Mouse (Mus musculus): ENCODE results near the gene Mcoln2. TPM values are rescaled to one million over a fixed set of nuclear protein-coding genes. Genes with fewer than 3 reads are reported as not detected.
"Not testable (repeated sequence)": the region's sequence is repeated elsewhere in the genome, so short reads cannot be mapped to it uniquely, and the experiment has no call there.

Gene Mcoln2
- polyA plus RNA-seq, 1 experiment: 0.89 TPM

DNA sequence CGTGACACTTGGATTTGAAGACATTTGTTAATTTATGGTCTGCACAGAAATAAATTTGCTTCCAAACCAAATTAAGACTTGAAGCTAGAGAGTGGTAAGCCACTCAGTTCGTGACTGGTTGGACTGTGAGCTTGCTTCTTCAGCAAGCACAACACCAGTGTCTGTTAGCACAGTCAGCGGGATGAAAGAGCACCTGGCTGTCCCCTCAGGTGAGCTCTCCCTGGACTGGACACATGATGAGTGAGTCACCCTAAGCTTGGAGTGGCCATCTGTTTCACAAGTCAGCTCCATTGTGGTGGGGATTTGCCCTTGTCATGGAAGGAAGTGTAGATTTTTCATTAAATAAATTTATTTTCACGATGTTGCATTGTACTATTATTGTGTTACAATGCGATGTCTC lies 45.5 kb downstream of the Mcoln2 start:
- TF ChIP-seq POLR2A (IDR thresholded peaks at IDR 0.05; ENCODE audit: borderline replicate concordance, extremely low read depth, low read depth, low read length): no peak
- TF ChIP-seq CTCF (IDR thresholded peaks at IDR 0.05; ENCODE audit: insufficient read depth, low read length): no peak
- Histone ChIP-seq H3K4me1 (ENCODE audit: control insufficient read depth, insufficient read depth, low read length) (no peaks in the 10 kb centered on the region), H3K4me3 (replicated peaks; ENCODE audit: extremely low read depth, low read depth, low read length) (no peak overlapping the region)
- DNase-seq: no peak
- WGBS: 88% methylated on average over 5 of the region's 5 CpGs

DNA sequence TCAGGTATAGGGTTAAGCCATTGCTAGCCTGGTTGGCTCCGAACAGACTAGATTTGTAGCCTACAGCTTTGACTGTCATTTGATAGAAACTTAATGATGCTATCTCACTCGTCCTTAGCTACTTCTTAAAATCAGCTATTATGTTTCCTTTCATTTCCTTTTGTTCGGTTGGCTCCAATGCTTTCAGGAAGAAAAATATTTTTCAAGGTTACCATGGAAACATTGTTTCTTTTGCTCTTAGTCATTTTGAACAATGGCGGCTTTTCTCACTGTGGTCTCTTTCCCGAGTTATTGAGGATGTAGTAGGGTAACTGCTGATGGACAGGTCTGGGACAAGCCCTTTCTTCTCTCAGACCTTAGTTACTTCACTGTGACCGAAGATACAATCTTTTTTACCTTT lies 46.7 kb downstream of the Mcoln2 start:
- no peak for TF ChIP-seq CTCF (IDR thresholded peaks at IDR 0.05; ENCODE audit: insufficient read depth, low read length)
- TF ChIP-seq POLR2A (IDR thresholded peaks at IDR 0.05; ENCODE audit: borderline replicate concordance, extremely low read depth, low read depth, low read length): no peak
- WGBS: 36% methylated on average over 6 of the region's 6 CpGs
- DNase-seq: no peak
- H3K4me1 ChIP-seq (ENCODE audit: control insufficient read depth, insufficient read depth, low read length): no peaks in the 10 kb centered on the region
- no peak overlapping the region for H3K4me3 ChIP-seq (replicated peaks; ENCODE audit: extremely low read depth, low read depth, low read length)

DNA sequence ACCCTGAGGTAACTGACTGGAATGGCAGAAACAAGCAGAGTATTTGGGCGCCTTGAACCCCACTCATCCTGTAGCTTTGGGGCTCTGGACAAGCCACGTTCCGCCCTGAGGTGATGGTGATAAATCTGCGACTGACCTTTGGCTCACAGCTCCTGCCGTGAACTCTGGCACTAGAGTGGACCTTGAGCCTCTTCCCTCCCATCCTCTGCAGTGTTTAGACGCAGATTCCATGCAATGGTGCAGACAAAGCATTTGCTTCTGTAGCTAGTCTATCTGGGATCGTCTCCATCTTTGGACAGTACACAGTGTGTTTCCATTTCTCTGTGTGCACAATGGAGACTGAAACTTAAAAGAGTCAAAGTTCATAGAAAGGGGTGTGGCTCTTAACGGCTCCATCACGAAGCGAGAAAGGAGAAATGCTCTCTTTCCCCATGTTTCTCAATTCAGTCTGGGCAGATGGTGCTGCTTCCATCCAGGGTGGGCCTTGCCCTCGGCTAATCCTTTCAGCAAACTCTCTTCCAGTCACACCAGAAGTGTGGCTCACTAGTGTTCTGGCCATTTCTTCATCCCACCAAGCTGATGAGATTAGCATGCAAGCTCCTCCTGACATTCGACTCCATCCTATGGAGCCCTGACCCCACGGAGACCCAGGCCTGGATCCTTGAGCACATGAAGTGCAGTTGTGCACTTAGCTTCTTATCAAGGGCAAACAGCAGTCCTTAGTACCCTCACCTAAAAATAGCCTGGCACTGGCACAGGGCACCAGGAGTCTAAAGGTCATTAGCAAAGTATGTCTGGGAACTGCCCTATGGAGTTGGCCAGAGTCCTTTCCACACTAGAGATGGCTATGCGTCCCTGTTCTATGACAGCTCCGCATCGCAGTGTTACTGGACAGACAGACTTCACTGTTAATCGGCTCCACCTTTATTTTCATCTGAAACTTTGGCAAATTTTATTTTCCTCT lies 47.4 kb downstream of the Mcoln2 start:
- no peak overlapping the region for H3K4me3 ChIP-seq (replicated peaks; ENCODE audit: extremely low read depth, low read depth, low read length)

DNA sequence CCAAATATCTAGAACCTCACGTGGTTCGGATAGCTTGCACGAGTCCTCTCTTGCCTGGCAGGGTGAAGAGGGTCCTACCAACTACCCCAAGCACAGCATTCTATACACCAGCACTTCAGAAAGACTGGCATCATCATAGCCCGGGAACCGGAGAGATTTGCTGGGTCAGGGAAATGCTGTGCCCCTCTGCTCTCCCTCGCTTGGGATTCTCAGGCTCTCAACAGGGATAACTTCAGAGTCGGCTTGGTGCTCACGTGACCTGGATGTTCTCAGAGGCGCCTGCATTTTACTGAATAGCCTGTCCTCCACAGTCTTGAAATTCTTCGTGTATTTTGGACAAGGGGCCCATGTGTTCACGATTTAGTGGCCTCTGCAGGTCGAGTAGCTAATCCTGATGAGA lies 48.2 kb downstream of the Mcoln2 start:
- WGBS: 78% methylated on average over 12 of the region's 12 CpGs
- no peak overlapping the region for H3K4me3 ChIP-seq (replicated peaks; ENCODE audit: extremely low read depth, low read depth, low read length)
- no peaks in the 10 kb centered on the region for H3K4me1 ChIP-seq (ENCODE audit: control insufficient read depth, insufficient read depth, low read length)
- no peak for TF ChIP-seq CTCF (IDR thresholded peaks at IDR 0.05; ENCODE audit: insufficient read depth, low read length)
- TF ChIP-seq POLR2A (IDR thresholded peaks at IDR 0.05; ENCODE audit: borderline replicate concordance, extremely low read depth, low read depth, low read length): no peak
- DNase-seq: no peak

More for the DNA sequence above, 47.4 kb downstream of the Mcoln2 start:
- H3K4me1 ChIP-seq (ENCODE audit: control insufficient read depth, insufficient read depth, low read length): no peaks in the 10 kb centered on the region
- DNase-seq: no peak
- 74% methylated on average over 17 of the region's 17 CpGs for WGBS
- TF ChIP-seq POLR2A (IDR thresholded peaks at IDR 0.05; ENCODE audit: borderline replicate concordance, extremely low read depth, low read depth, low read length) (no peak), CTCF (IDR thresholded peaks at IDR 0.05; ENCODE audit: insufficient read depth, low read length) (no peak)

DNA sequence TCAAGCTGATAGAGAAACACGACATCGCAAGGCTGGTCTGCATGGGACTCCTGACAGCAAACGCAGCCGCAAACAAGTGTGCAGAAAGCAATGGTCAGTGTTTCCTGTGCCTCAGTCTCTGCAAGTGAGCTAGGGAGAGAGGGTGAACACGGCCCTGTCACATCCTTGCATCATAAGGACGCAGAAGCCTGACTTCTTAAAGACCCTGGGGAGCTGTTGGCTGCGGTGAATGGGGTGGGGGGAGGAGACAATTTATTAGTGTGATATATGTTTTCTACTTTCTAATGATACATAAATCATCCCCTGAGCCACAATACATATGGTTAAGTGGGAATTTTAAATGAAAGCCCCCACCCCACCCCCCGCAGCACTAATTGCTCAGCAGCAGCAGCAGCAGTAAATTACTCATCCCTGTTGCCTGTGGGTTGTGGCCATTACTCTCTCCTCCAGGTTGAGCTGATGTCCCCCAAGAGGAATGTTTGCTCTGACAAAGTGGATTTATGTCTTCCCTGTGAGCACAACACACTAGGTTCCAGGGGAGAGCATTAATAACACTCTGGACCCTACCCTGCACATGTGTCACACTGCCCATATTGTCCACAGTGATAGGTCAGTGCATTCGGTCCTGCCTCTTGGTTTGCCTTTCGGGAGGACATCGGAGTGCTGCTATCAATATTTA lies 49.3 kb downstream of the Mcoln2 start:
- no peaks in the 10 kb centered on the region for H3K4me1 ChIP-seq (ENCODE audit: control insufficient read depth, insufficient read depth, low read length)
- no peak overlapping the region for H3K4me3 ChIP-seq (replicated peaks; ENCODE audit: extremely low read depth, low read depth, low read length)
- TF ChIP-seq CTCF (IDR thresholded peaks at IDR 0.05; ENCODE audit: insufficient read depth, low read length): no peak
- no peak for TF ChIP-seq POLR2A (IDR thresholded peaks at IDR 0.05; ENCODE audit: borderline replicate concordance, extremely low read depth, low read depth, low read length)
- DNase-seq: no peak
- 75% methylated on average over 11 of the region's 11 CpGs for WGBS

DNA sequence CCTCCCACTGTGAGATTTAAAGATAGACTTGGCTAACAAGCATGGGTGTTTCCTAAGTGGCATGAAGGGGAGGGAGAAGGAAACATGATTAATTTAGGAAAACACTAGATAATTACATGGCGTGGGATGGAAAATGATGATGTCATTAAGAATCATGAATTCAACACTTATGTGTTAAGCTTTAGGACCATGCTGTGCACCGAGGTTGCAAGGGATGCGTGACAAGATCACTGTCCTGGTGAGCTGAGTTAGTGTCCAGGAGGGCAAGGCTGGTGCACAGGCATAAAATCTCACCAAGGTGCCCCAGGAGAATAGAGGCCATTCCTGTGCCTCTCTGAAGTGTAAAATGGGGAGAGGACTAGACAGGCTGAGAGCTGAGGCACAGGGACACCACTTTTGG lies 49.9 kb downstream of the Mcoln2 start:
- Histone ChIP-seq H3K4me1 (ENCODE audit: control insufficient read depth, insufficient read depth, low read length) (no peaks in the 10 kb centered on the region), H3K4me3 (replicated peaks; ENCODE audit: extremely low read depth, low read depth, low read length) (no peak overlapping the region)
- TF ChIP-seq POLR2A (IDR thresholded peaks at IDR 0.05; ENCODE audit: borderline replicate concordance, extremely low read depth, low read depth, low read length): no peak
- TF ChIP-seq CTCF (IDR thresholded peaks at IDR 0.05; ENCODE audit: insufficient read depth, low read length): no peak
- 76% methylated on average over 3 of the region's 3 CpGs for WGBS
- no peak for DNase-seq

DNA sequence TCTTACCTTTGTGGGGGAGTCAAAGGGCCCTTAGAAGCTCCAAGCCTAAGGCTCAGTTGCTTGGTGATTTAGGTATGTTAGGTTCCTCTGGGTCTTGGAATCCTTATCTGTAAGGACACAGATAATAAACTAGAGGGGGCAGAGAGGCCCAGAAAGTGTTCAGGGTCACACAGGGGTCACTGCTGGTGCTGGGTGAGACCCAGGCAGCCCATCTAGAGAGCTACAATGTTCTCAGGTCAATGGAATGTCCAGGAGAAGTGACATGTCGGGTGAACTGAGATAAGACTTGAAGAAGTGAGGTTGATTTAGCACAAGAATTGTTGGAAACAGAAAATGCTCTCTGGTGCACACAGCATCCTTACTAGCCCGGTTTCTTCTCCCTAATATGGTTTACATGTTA lies 54.7 kb downstream of the Mcoln2 start:
- TF ChIP-seq CTCF (IDR thresholded peaks at IDR 0.05; ENCODE audit: insufficient read depth, low read length): no peak
- H3K4me1 ChIP-seq (ENCODE audit: control insufficient read depth, insufficient read depth, low read length): no peaks in the 10 kb centered on the region
- WGBS: 25% methylated on average over 2 of the region's 2 CpGs
- no peak overlapping the region for H3K4me3 ChIP-seq (replicated peaks; ENCODE audit: extremely low read depth, low read depth, low read length)
- no peak for DNase-seq

DNA sequence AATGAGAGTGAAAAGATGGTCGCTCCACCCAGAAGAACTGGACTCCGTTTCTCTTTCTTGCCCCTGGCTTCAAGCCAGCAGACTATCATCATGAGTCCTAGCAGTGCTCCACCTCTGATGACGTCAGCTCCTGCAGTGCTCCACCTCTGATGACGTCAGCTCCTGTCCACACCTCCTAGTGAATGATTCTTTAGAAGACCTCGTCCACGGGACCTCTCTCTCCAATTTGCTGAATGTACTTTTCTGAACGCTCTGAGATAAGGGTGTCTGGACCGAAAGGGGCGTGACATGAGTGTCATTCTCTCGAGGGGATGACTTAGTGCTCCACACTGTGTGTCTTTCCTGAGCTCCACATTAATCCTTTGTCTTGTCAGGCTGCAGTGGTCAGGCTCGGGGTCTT lies 55.7 kb downstream of the Mcoln2 start:
- Histone ChIP-seq H3K4me3 (replicated peaks; ENCODE audit: extremely low read depth, low read depth, low read length) (no peak overlapping the region), H3K4me1 (ENCODE audit: control insufficient read depth, insufficient read depth, low read length) (no peaks in the 10 kb centered on the region)
- WGBS: 35% methylated on average over 11 of the region's 11 CpGs
- TF ChIP-seq POLR2A (IDR thresholded peaks at IDR 0.05; ENCODE audit: borderline replicate concordance, extremely low read depth, low read depth, low read length) (no peak), CTCF (IDR thresholded peaks at IDR 0.05; ENCODE audit: insufficient read depth, low read length) (no peak)
- DNase-seq: no peak

DNA sequence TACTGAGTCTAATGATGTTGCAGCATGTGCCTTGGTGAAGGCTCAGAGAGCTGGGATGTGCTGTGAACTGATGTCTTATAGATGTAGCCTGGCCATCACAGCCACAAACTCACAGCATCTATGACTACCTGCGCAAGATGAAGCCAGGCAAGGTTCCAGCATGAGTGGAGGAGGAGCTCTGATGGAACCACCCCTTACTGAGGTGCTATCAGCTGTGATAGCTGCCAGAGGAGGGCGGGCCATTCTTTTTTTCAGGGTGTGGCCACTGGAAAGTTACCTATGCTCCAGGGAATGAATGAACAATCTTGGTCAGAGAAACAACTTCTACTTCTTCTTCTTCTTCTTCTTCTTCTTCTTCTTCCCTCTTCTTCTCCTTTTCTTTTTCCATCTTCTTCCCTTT lies 57.0 kb downstream of the Mcoln2 start:
- WGBS: 92% methylated on average over 2 of the region's 2 CpGs
- Histone ChIP-seq H3K4me3 (replicated peaks; ENCODE audit: extremely low read depth, low read depth, low read length) (no peak overlapping the region), H3K4me1 (ENCODE audit: control insufficient read depth, insufficient read depth, low read length) (no peaks in the 10 kb centered on the region)
- no peak for TF ChIP-seq POLR2A (IDR thresholded peaks at IDR 0.05; ENCODE audit: borderline replicate concordance, extremely low read depth, low read depth, low read length)
- no peak for TF ChIP-seq CTCF (IDR thresholded peaks at IDR 0.05; ENCODE audit: insufficient read depth, low read length)
- no peak for DNase-seq

DNA sequence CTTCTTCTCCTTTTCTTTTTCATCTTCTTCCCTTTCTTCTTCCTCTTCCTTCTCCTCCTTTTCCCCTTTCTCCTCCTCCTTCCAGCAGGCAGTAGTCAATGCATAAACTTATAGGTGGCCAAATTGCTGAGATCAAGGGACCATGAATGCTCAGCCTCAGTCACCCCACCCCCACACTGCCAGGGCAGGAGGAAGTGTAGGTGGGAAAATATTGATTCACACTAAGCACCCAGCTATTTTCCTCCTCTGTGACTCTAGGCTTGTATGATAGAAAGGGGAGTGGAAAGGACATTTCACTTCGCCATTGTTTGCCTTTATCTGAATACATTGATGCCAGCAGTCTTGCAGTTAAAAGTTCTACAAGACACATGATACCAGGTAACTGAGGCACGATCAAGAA lies 57.8 kb downstream of the Mcoln2 start:
- peaks cover under 1% of the 10 kb centered on the region for H3K4me1 ChIP-seq (ENCODE audit: control insufficient read depth, insufficient read depth, low read length)
- H3K4me3 ChIP-seq (replicated peaks; ENCODE audit: extremely low read depth, low read depth, low read length): no peak overlapping the region
- TF ChIP-seq POLR2A (IDR thresholded peaks at IDR 0.05; ENCODE audit: borderline replicate concordance, extremely low read depth, low read depth, low read length) (no peak), CTCF (IDR thresholded peaks at IDR 0.05; ENCODE audit: insufficient read depth, low read length) (no peak)
- DNase-seq: no peak
- WGBS: 44% methylated on average over 2 of the region's 2 CpGs

DNA sequence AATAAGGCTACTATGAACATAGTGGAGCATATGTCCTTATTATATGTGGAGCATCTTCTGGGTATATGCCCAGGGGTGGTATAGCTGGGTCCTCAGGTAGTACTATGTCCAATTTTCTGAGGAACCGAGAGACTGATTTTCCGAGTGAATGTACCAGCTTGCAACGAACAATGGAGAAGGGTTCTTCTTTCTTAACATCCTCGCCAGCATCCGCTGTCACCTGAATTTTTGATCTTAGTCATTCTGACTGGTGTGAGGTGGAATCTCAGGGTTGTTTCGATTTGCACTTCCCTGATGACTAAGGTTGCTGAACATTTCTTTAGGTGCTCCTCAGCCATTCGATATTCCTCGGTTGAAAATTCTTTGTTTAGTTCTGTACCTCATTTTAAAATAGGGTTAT lies 60.1 kb downstream of the Mcoln2 start:
- 94% methylated on average over 8 of the region's 8 CpGs for WGBS
- not testable (repeated sequence) for H3K4me3 ChIP-seq (replicated peaks; ENCODE audit: extremely low read depth, low read depth, low read length); H3K4me1 ChIP-seq (ENCODE audit: control insufficient read depth, insufficient read depth, low read length); DNase-seq

Measured in lung, adult 2 months (tissue).